Comparison of ENCODE assay signal across 12 mouse cellular contexts in the genomic region with DNA sequence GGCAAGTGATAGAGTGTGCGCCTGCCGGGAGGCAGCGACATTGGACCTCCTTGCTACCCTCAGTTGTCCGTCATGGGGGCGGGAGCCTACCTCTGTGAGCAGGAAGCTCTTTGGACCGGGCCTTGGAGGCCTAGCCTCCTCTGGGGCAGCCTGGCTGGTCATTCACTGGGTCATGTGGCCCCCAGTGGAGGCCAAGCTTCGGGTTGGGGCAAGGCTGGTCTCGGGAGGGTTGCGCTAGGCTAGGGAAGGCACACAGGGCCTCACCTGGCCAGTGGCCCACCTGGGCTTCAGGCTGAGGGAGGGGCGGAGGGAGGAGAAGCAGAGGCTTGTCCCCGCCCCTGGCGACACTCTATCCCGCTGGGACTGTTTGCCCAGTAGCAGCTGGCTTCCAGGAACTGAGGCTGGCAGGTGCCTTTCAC. TPM values are rescaled to one million over a fixed set of nuclear protein-coding genes. Genes with fewer than 3 reads are reported as not detected.
DNase-seq lines count a peak whose midpoint lies in the region; ATAC-seq lines count a peak whose summit lies in the region.
"Had no signal": no experiment of that assay in that cellular context is flagged by ENCODE, and none has a peak within 500 bp of the region (broad histone marks: within the 10 kb centered on the region; RNA-seq: fewer than 3 reads in every experiment).

No protein-coding gene starts in this region.

- H3K4me1 ChIP-seq in heart, embryonic 10.5 days = peaks cover 37% of the 10 kb centered on the region
- H3K4me1 ChIP-seq in intestine, embryonic 14.5 days (replicated peaks; ENCODE audit: control insufficient read depth, insufficient read depth, low read length) = 0 out of 2 replicates have a peak, but pooled peaks cover 3% of the 10 kb centered on the region
- H3K4me1 ChIP-seq in limb, embryonic 12.5 days (replicated peaks) = no peaks in the 10 kb centered on the region; the same call in 1 of the 2 replicates

- ATAC-seq in intestine, embryonic 14.5 days (replicated peaks; ENCODE audit: low FRiP score, low TSS enrichment, low read depth) = peak; percentile 57
- ATAC-seq in limb, embryonic 12.5 days (ENCODE audit: insufficient number of reproducible peaks, insufficient read depth, low FRiP score, low TSS enrichment, low read depth) = no peak
- ATAC-seq: CD4-positive, CD25-positive, alpha-beta regulatory T cell, adult 4 months had no signal

- no peaks in the 10 kb centered on the region for H3K36me3 ChIP-seq in heart, embryonic 10.5 days
- no peaks in the 10 kb centered on the region for H3K36me3 ChIP-seq in intestine, embryonic 14.5 days (ENCODE audit: control insufficient read depth, insufficient read depth, low read length)
- H3K36me3 ChIP-seq in limb, embryonic 12.5 days = no peaks in the 10 kb centered on the region

- H3K27me3 ChIP-seq in heart, embryonic 10.5 days (ENCODE audit: insufficient read depth, poor library complexity, severe bottlenecking) = peaks cover 36% of the 10 kb centered on the region
- H3K27me3 ChIP-seq in intestine, embryonic 14.5 days (replicated peaks; ENCODE audit: control insufficient read depth, insufficient read depth, low read length) = peaks cover 26% of the 10 kb centered on the region
- peaks cover 56% of the 10 kb centered on the region for H3K27me3 ChIP-seq in limb, embryonic 12.5 days

- H3K4me3 ChIP-seq in heart, embryonic 10.5 days = 0 out of 2 replicates have a peak overlapping the region, but pooled peaks have one; percentile 3
- H3K4me3 ChIP-seq in intestine, embryonic 14.5 days (ENCODE audit: low read depth, low read length) = peak overlapping the region; percentile 29
- H3K4me3 ChIP-seq in limb, embryonic 12.5 days (replicated peaks) = no peak overlapping the region

- peak overlapping the region; percentile 31 for H3K4me2 ChIP-seq in intestine, embryonic 14.5 days (ENCODE audit: low read length)
- peak overlapping the region; percentile 15 for H3K4me2 ChIP-seq in limb, embryonic 12.5 days

- H3K9ac ChIP-seq in intestine, embryonic 14.5 days (ENCODE audit: low read length) = no peak overlapping the region
- H3K9ac ChIP-seq in limb, embryonic 12.5 days (replicated peaks) = no peak overlapping the region

- no peak for DNase-seq in heart, embryonic 10.5 days (ENCODE audit: low spot score)
- DNase-seq in heart, adult 8-10 months (ENCODE audit: low spot score) = no peak
- DNase-seq in intestine, embryonic 14.5 days (ENCODE audit: low spot score) = no peak
- peak; percentile 84 for DNase-seq in lung, postnatal 25 days (ENCODE audit: low spot score)
- no peak for DNase-seq in cerebellum, adult 18-20 months
- no peak for DNase-seq in MN1 (ENCODE audit: low spot score)
- DNase-seq in gastrocnemius, postnatal 10 days = no peak
- DNase-seq: cerebellum, postnatal 36 days; right cerebral cortex, postnatal 4 days had no signal

- H3K9me3 ChIP-seq in heart, embryonic 10.5 days = no peaks in the 10 kb centered on the region
- no peaks in the 10 kb centered on the region for H3K9me3 ChIP-seq in intestine, embryonic 14.5 days (ENCODE audit: control insufficient read depth, low read length)
- H3K9me3 ChIP-seq in limb, embryonic 12.5 days = 0 out of 2 replicates have a peak, but pooled peaks cover 2% of the 10 kb centered on the region

- peak overlapping the region; percentile 70 for H3K27ac ChIP-seq in heart, embryonic 10.5 days
- H3K27ac ChIP-seq in intestine, embryonic 14.5 days (ENCODE audit: low read depth) = 0 out of 2 replicates have a peak overlapping the region, but pooled peaks have one; percentile 2
- no peak overlapping the region for H3K27ac ChIP-seq in limb, embryonic 12.5 days

- 11% methylated on average over 13 of the region's 13 CpGs for WGBS in heart, embryonic 10.5 days
- WGBS in intestine, embryonic 14.5 days = 8% methylated on average over 13 of the region's 13 CpGs
- WGBS in limb, embryonic 12.5 days = 6% methylated on average over 13 of the region's 13 CpGs

RNA-seq across cellular contexts. Expression of a gene that starts 5.7 kb away (rescaled TPM):
- polyA plus RNA-seq in heart, embryonic 10.5 days (2016; fragmentation: Nextera tagmentation; extraction: Ambion mirVana) = 2.8 and 3.6 TPM in 2 replicates
- under 1 TPM in 3 of 4 experiments, not detected in 1; 0.22 to 0.87 (median 0.47) TPM for total RNA-seq in heart, adult 8-10 months (2022)
- polyA plus RNA-seq in intestine, embryonic 14.5 days (2014; fragmentation: Nextera tagmentation; extraction: Ambion mirVana) = 12.5 and 15.1 TPM in 2 replicates
- polyA plus RNA-seq in limb, embryonic 12.5 days (2016; fragmentation: Nextera tagmentation; extraction: Ambion mirVana) = 0.79 and 1.0 TPM in 2 replicates
- under 1 TPM; 0.32 to 0.52 TPM for total RNA-seq in gastrocnemius, postnatal 10 days (2021)

RNA-seq across cellular contexts. Expression of a gene that starts 12.2 kb away (rescaled TPM):
- polyA plus RNA-seq in heart, embryonic 10.5 days (2016; fragmentation: Nextera tagmentation; extraction: Ambion mirVana) = not detected in 2 replicates
- total RNA-seq in heart, adult 8-10 months (2022) = not detected
- polyA plus RNA-seq in intestine, embryonic 14.5 days (2014; fragmentation: Nextera tagmentation; extraction: Ambion mirVana) = not detected in 2 replicates
- polyA plus RNA-seq in limb, embryonic 12.5 days (2016; fragmentation: Nextera tagmentation; extraction: Ambion mirVana) = 0.51 TPM in 1 of 2 replicates, not detected in the other
- not detected for total RNA-seq in gastrocnemius, postnatal 10 days (2021)
- polyA plus RNA-seq: CD4-positive, CD25-positive, alpha-beta regulatory T cell, adult 4 months; gonadal fat pad, adult 2 months had no signal

RNA-seq across cellular contexts. Expression of a gene that starts 12.7 kb away (rescaled TPM):
- 57.0 and 76.5 TPM in 2 replicates for polyA plus RNA-seq in heart, embryonic 10.5 days (2016; fragmentation: Nextera tagmentation; extraction: Ambion mirVana)
- 10 to 100 TPM in 1 of 4 experiments, 1 to 10 TPM in 3; 7.0 to 10.6 (median 9.1) TPM for total RNA-seq in heart, adult 8-10 months (2022)
- polyA plus RNA-seq in intestine, embryonic 14.5 days (2014; fragmentation: Nextera tagmentation; extraction: Ambion mirVana) = 82.9 and 96.6 TPM in 2 replicates
- 71.4 and 71.8 TPM in 2 replicates for polyA plus RNA-seq in limb, embryonic 12.5 days (2016; fragmentation: Nextera tagmentation; extraction: Ambion mirVana)
- 10 to 100 TPM in 1 of 2 experiments, 1 to 10 TPM in 1; 9.6 to 10.2 TPM for total RNA-seq in gastrocnemius, postnatal 10 days (2021)

RNA-seq across cellular contexts. Expression of a gene that starts 22.7 kb away (rescaled TPM):
- 20.7 and 25.1 TPM in 2 replicates for polyA plus RNA-seq in heart, embryonic 10.5 days (2016; fragmentation: Nextera tagmentation; extraction: Ambion mirVana)
- total RNA-seq in heart, adult 8-10 months (2022) = 10 to 100 TPM; 27.3 to 35.9 (median 33.9) TPM
- polyA plus RNA-seq in intestine, embryonic 14.5 days (2014; fragmentation: Nextera tagmentation; extraction: Ambion mirVana) = 9.4 and 11.2 TPM in 2 replicates
- 7.0 and 8.3 TPM in 2 replicates for polyA plus RNA-seq in limb, embryonic 12.5 days (2016; fragmentation: Nextera tagmentation; extraction: Ambion mirVana)
- total RNA-seq in gastrocnemius, postnatal 10 days (2021) = 1 to 10 TPM; 8.8 to 9.6 TPM

RNA-seq across cellular contexts. Expression of a gene that starts 38.5 kb away (rescaled TPM):
- 30.3 and 31.3 TPM in 2 replicates for polyA plus RNA-seq in heart, embryonic 10.5 days (2016; fragmentation: Nextera tagmentation; extraction: Ambion mirVana)
- 10 to 100 TPM; 39.2 to 43.9 (median 40.1) TPM for total RNA-seq in heart, adult 8-10 months (2022)
- 36.5 and 42.5 TPM in 2 replicates for polyA plus RNA-seq in intestine, embryonic 14.5 days (2014; fragmentation: Nextera tagmentation; extraction: Ambion mirVana)
- polyA plus RNA-seq in limb, embryonic 12.5 days (2016; fragmentation: Nextera tagmentation; extraction: Ambion mirVana) = 32.8 and 38.5 TPM in 2 replicates
- 10 to 100 TPM; 36.4 to 36.7 TPM for total RNA-seq in gastrocnemius, postnatal 10 days (2021)
